Mouse (Mus musculus): ENCODE data around the gene Cd59a. TPM values are rescaled to one million over a fixed set of nuclear protein-coding genes. Genes with fewer than 3 reads are reported as not detected.

Cd59a gene
- polyA plus RNA-seq, 1 experiment from 2014 or later, result 38.2 TPM

DNA sequence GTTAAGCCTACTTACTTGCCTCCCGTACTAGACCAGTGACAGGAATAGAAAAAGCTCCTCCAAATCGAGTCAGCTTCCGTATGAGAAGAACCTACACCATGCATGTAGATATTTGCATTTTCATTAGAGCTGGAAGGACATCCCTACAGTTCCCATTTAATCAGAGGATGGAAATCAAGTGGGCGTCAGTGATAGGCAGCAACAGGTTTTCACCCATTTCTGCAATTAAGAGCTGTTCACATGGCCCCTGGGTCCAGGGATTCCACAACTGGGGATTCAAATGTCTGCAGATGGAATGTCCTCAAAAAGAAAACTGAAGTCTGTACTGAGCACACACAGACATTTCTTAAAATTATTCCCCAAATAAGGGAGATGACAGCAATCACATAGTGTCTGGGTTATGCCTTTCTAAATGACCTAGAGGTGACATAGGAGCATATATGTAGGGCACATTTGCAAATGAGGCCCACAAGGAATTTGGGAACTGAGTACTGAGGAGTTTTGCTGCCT is 68.4 kb downstream of the Cd59a start:
- no peak overlapping the region for H3K4me3 ChIP-seq (ENCODE audit: low read length)
- H3K9me3 ChIP-seq (ENCODE audit: control insufficient read depth, low read length), result no peaks in the 10 kb centered on the region
- no peaks in the 10 kb centered on the region for H3K36me3 ChIP-seq (ENCODE audit: control insufficient read depth, insufficient read depth, low read length)
- H3K4me2 ChIP-seq (replicated peaks; ENCODE audit: low read depth, low read length), result no peak overlapping the region
- no peak overlapping the region for H3K9ac ChIP-seq (ENCODE audit: low read depth, low read length)
- WGBS, result 93% methylated on average over 4 of the region's 4 CpGs
- no peak for ATAC-seq (ENCODE audit: low FRiP score, low TSS enrichment)
- 0 out of 2 replicates have a peak, but pooled peaks cover 3% of the 10 kb centered on the region for H3K4me1 ChIP-seq (ENCODE audit: control insufficient read depth, insufficient read depth, low read length)
- H3K27ac ChIP-seq (ENCODE audit: low read depth, low read length), result no peak overlapping the region
- no peaks in the 10 kb centered on the region for H3K27me3 ChIP-seq (ENCODE audit: control insufficient read depth, insufficient read depth, low read length)

Other genes with a start within 250 kb of the Cd59a start
- gene Lmo2, start 137.8 kb upstream of the Cd59a start, polyA plus RNA-seq (2014; fragmentation: Nextera tagmentation; extraction: Ambion mirVana), result 33.3 and 36.7 TPM in 2 replicates
- gene Fbxo3, start 68.1 kb upstream of the Cd59a start, polyA plus RNA-seq (2014; fragmentation: Nextera tagmentation; extraction: Ambion mirVana), result 41.5 and 54.4 TPM in 2 replicates
- 1.8 and 3.7 TPM in 2 replicates for gene 4931422A03Rik, start 67.4 kb upstream of the Cd59a start, polyA plus RNA-seq (2014; fragmentation: Nextera tagmentation; extraction: Ambion mirVana)
- not detected in 2 replicates for gene Gm10912, start 30.0 kb upstream of the Cd59a start, polyA plus RNA-seq (2014; fragmentation: Nextera tagmentation; extraction: Ambion mirVana)
- gene Gm10799, start 27.3 kb upstream of the Cd59a start, polyA plus RNA-seq (2014; fragmentation: Nextera tagmentation; extraction: Ambion mirVana), result not detected in 2 replicates
- 5.6 and 9.3 TPM in 2 replicates for gene Cd59b, start 26.0 kb upstream of the Cd59a start, polyA plus RNA-seq (2014; fragmentation: Nextera tagmentation; extraction: Ambion mirVana)
- gene A930018P22Rik, start 27.0 kb downstream of the Cd59a start, polyA plus RNA-seq (2014; fragmentation: Nextera tagmentation; extraction: Ambion mirVana), result 0.27 TPM in 1 of 2 replicates, not detected in the other